Mouse (Mus musculus) brain, adult 2 months (tissue): Measurements from ENCODE around the gene Pglyrp1.

ENCODE experiments used
- DNase-seq: peaks from one replicate; pipeline ENCODE4 v3.0.0; 2011; ENCODE audit warnings: low read depth, low spot score

Pglyrp1 gene

DNA sequence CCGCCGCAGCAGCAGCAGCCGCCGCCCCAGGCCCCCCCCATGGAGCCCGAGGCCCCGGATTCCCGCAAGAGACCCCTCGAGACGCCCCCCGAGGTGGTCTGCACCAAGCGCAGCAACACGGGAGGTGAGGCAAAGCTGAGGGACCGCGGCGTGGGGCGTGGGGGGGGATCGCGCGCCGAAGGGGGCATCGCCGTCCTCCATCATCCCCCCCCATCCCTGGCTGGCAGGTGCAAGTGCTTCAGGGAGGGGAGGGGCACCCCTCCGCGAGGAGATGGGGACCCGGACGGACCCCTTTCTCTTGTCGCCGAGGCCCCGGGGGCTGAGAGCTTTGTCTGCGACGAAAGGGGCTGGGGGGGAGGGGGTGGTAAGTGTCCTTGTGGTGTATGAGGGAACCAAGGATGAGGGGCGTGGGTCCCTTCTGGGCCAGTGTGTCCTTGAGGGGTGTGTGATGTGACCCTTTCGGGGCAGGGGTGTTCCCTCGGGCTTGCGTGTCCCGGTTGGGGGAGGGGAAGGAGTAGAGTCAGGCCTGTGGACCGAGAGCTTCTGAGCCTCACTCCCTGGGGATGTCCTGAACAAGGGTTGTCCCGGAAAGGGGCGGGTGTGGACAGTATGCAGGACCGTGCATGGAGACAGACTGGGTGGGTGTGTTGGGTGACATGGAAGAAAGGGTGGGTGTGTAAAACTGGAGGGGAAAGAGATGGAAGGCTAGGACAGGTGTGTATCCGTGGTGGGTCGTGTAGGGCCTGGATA is 55.1 kb downstream of the Pglyrp1 start:
- DNase-seq, result peak; percentile 55

DNA sequence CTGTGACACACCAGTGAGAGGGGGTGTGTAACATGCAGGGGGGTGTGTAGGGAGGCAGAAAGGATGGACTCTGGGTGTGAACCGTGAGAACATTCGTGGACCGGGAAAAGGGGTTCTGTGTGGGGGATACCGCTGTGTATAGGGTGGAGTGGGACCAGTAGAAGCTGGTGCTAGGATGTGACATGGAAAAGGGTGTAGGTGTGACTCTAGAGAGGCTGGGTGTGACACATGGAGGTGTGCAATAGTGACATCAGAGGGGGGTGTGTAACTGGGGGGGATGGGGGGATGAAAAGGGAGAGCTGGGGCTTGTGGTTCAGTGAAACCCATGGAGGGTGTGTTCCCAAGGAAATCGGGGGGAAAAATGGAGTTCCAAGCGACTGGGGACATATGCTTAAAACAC is 55.8 kb downstream of the Pglyrp1 start:
- DNase-seq, result peak; percentile 54

DNA sequence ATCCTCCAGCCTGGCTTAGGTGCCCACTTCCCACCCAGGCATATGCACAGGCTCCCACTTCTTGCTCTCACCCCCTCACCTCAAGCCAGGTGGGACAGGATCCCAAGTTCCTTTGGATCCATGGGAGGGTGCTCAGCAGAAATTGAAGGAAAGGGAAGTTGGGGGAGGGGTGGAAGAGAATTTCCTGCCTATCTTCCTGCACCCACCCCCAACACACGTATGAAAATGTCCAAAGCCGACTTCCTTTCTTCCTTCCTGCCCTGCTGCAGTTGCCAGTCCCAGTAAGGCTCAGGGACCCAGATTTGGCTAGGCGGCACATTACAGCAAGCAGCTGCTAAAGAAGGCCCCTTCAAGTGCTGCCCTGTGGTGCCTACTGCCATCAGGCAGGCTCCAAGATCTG is 56.6 kb downstream of the Pglyrp1 start:
- no peak for DNase-seq
